9 mouse cellular contexts compared by ENCODE assay signal in the genomic region with DNA sequence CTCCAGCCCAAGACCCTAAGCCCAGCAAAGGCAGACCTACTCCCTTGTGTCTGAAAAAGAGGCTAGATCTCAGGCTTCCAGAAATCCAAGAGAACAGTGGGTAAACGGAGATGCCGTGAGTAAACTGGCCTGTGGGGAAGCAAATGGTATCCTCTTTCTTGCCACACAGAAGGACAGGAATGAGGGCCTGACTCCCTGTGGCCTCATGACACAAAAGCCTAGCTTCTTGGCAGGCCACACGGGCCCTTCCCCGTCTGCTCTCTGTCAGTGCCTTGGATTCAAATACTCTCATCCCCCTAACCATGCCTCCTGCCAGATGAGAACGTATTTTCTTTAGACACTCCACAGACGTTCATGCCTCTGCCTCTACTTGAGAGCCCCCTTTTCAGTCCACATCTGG.
DNase-seq lines count a peak whose midpoint lies in the region; ATAC-seq lines count a peak whose summit lies in the region.
"Had no signal": no experiment of that assay in that cellular context is flagged by ENCODE, and none has a peak within 500 bp of the region (broad histone marks: within the 10 kb centered on the region; RNA-seq: fewer than 3 reads in every experiment).

No protein-coding gene starts in this region.

- no peaks in the 10 kb centered on the region for H3K27me3 ChIP-seq in hindbrain, embryonic 16.5 days (replicated peaks; ENCODE audit: control insufficient read depth, insufficient read depth, low read length)
- peaks cover 2% of the 10 kb centered on the region; the same call in 1 of the 2 replicates for H3K27me3 ChIP-seq in hindbrain, embryonic 13.5 days

- H3K4me2 ChIP-seq in hindbrain, embryonic 16.5 days (ENCODE audit: low read length) = no peak overlapping the region
- H3K4me2 ChIP-seq in hindbrain, embryonic 13.5 days = no peak overlapping the region

- no peak overlapping the region for H3K27ac ChIP-seq in hindbrain, embryonic 16.5 days (ENCODE audit: low read depth, low read length)
- H3K27ac ChIP-seq in hindbrain, embryonic 13.5 days = no peak overlapping the region; the same call in 1 of the 2 replicates

- no peaks in the 10 kb centered on the region for H3K36me3 ChIP-seq in hindbrain, embryonic 16.5 days (ENCODE audit: control insufficient read depth, insufficient read depth, low read length)
- no peaks in the 10 kb centered on the region for H3K36me3 ChIP-seq in hindbrain, embryonic 13.5 days
- H3K36me3 ChIP-seq: midbrain, embryonic 12.5 days had no signal

- H3K9ac ChIP-seq in hindbrain, embryonic 16.5 days (ENCODE audit: low read depth, low read length) = no peak overlapping the region
- H3K9ac ChIP-seq in hindbrain, embryonic 13.5 days = no peak overlapping the region
- H3K9ac ChIP-seq: midbrain, embryonic 12.5 days had no signal

- peak; percentile 20 for DNase-seq in adipocyte (ENCODE audit: low spot score)
- DNase-seq in cerebellum, postnatal 25 days = peak; percentile 33 to 53
- DNase-seq in kidney, postnatal 4 days = peak; percentile 40 to 60
- DNase-seq in thymus, postnatal 4 days = no peak
- no peak for DNase-seq in frontal cortex, postnatal 36 days (ENCODE audit: low spot score in 2 of 2)

- no peak overlapping the region for H3K4me3 ChIP-seq in hindbrain, embryonic 16.5 days (ENCODE audit: low read length)
- H3K4me3 ChIP-seq in hindbrain, embryonic 13.5 days = no peak overlapping the region
- H3K4me3 ChIP-seq: midbrain, embryonic 12.5 days had no signal

- ATAC-seq in hindbrain, embryonic 16.5 days = peak; percentile 24; the same call in 1 of the 2 replicates
- no peak for ATAC-seq in hindbrain, embryonic 13.5 days (ENCODE audit: low FRiP score)
- ATAC-seq in erythroid progenitor cell, adult 5-6 weeks (replicated peaks; ENCODE audit: low FRiP score, poor library complexity, severe bottlenecking) = no peak

- H3K9me3 ChIP-seq in hindbrain, embryonic 16.5 days (ENCODE audit: control insufficient read depth, low read length) = no peaks in the 10 kb centered on the region
- H3K9me3 ChIP-seq in hindbrain, embryonic 13.5 days = no peaks in the 10 kb centered on the region
- H3K9me3 ChIP-seq: midbrain, embryonic 12.5 days had no signal

- peaks cover 12% of the 10 kb centered on the region for H3K4me1 ChIP-seq in hindbrain, embryonic 16.5 days (ENCODE audit: control insufficient read depth, insufficient read depth, low read depth, low read length)
- peaks cover 31% of the 10 kb centered on the region for H3K4me1 ChIP-seq in hindbrain, embryonic 13.5 days (replicated peaks)

- WGBS in hindbrain, embryonic 16.5 days = 25% methylated on average over 6 of the region's 6 CpGs
- 30% methylated on average over 6 of the region's 6 CpGs for WGBS in hindbrain, embryonic 13.5 days

Comparison
In these comparisons a context has a peak if more than half of its experiments do, and no peak if none do; other contexts are left out.
1. DNase-seq: peak in adipocyte (single experiment), cerebellum, postnatal 25 days (2 of 2) and kidney, postnatal 4 days (2 of 2); none in thymus, postnatal 4 days (single experiment) and frontal cortex, postnatal 36 days (0 of 2).